Mouse (Mus musculus): ENCODE measurements around the gene Sdccag8. TPM values are rescaled to one million over a fixed set of nuclear protein-coding genes. Genes with fewer than 3 reads are reported as not detected.

The Sdccag8 gene
- polyA plus RNA-seq, 1 experiment, result 13.3 TPM

DNA sequence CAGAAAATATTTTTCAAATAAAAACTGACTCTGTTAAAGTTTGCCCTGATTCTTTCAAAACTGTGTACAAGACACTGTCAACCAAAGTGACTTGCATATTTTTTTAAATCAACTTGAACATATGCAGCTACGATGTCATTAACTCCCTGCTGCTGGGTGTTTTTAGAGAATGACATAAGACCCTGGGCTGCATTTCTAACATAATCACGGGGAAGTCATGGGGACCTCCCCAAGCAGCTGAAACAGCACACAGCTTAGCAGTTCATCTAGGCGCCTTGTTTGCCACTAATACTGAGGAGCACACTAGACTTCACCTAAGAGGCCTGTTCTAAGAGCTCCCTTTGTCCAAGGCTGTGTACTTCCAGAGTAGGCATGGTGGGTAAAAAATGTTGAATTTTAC lies 201.5 kb downstream of the Sdccag8 start:
- Histone ChIP-seq H3K36me3 (ENCODE audit: control insufficient read depth, insufficient read depth, low read length) (no peaks in the 10 kb centered on the region), H3K4me1 (ENCODE audit: control insufficient read depth, insufficient read depth, low read length) (no peaks in the 10 kb centered on the region), H3K27ac (ENCODE audit: insufficient read depth, low read depth, low read length) (no peak overlapping the region), H3K4me3 (ENCODE audit: insufficient read depth, low read depth, low read length) (no peak overlapping the region), H3K27me3 (replicated peaks; ENCODE audit: control insufficient read depth, insufficient read depth, low read length) (no peaks in the 10 kb centered on the region)
- 62% methylated on average over 3 of the region's 3 CpGs for WGBS
- DNase-seq, result no peak
- no peak for TF ChIP-seq CTCF (conservative IDR thresholded peaks at IDR 0.05; ENCODE audit: insufficient read depth, insufficient read length, low read depth, low read length)
- no peak for TF ChIP-seq POLR2A (IDR thresholded peaks at IDR 0.05; ENCODE audit: low read depth, low read length)

DNA sequence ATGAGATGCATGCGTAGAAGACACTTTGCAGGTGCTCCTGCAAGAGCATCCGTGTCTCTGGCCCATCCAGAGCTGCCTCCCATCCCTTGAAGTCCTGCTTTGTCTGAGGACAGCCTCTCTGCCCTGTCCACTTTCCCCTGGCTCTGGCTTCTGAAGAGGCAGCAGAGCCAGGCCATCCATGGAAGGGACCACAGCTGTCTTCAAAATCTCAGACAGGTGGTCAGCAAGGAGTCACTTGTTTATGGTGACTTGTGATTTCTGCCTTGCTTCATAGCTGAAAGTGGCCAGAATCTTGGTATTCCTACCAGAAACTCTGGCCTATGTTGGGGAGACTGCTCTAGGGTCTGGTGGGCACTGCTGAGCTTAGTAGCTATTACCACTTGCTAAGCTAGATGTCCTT lies 202.3 kb downstream of the Sdccag8 start:
- Histone ChIP-seq H3K4me3 (ENCODE audit: insufficient read depth, low read depth, low read length) (no peak overlapping the region), H3K27me3 (replicated peaks; ENCODE audit: control insufficient read depth, insufficient read depth, low read length) (no peaks in the 10 kb centered on the region), H3K36me3 (ENCODE audit: control insufficient read depth, insufficient read depth, low read length) (no peaks in the 10 kb centered on the region), H3K27ac (ENCODE audit: insufficient read depth, low read depth, low read length) (no peak overlapping the region), H3K4me1 (ENCODE audit: control insufficient read depth, insufficient read depth, low read length) (no peaks in the 10 kb centered on the region)
- 92% methylated on average over 2 of the region's 2 CpGs for WGBS
- TF ChIP-seq POLR2A (IDR thresholded peaks at IDR 0.05; ENCODE audit: low read depth, low read length) (no peak), CTCF (conservative IDR thresholded peaks at IDR 0.05; ENCODE audit: insufficient read depth, insufficient read length, low read depth, low read length) (no peak)
- DNase-seq, result no peak

GRCm38 (mm10) chr1:177018750-177019149 lies 204.3 kb downstream of the Sdccag8 start:
- H3K27ac ChIP-seq (ENCODE audit: insufficient read depth, low read depth, low read length), result no peak overlapping the region
- H3K27me3 ChIP-seq (replicated peaks; ENCODE audit: control insufficient read depth, insufficient read depth, low read length), result no peaks in the 10 kb centered on the region
- H3K36me3 ChIP-seq (ENCODE audit: control insufficient read depth, insufficient read depth, low read length), result no peaks in the 10 kb centered on the region; the same call in 1 of the 2 replicates
- H3K4me1 ChIP-seq (ENCODE audit: control insufficient read depth, insufficient read depth, low read length), result no peaks in the 10 kb centered on the region
- no peak for DNase-seq
- TF ChIP-seq POLR2A (IDR thresholded peaks at IDR 0.05; ENCODE audit: low read depth, low read length) (no peak), CTCF (conservative IDR thresholded peaks at IDR 0.05; ENCODE audit: insufficient read depth, insufficient read length, low read depth, low read length) (no peak)
- H3K4me3 ChIP-seq (ENCODE audit: insufficient read depth, low read depth, low read length), result no peak overlapping the region
- WGBS, result 98% methylated on average over 1 of the region's 1 CpGs

GRCm38 (mm10) chr1:177019668-177020067 lies 205.2 kb downstream of the Sdccag8 start:
- TF ChIP-seq CTCF (conservative IDR thresholded peaks at IDR 0.05; ENCODE audit: insufficient read depth, insufficient read length, low read depth, low read length), result no peak
- TF ChIP-seq POLR2A (IDR thresholded peaks at IDR 0.05; ENCODE audit: low read depth, low read length), result no peak
- Histone ChIP-seq H3K27me3 (replicated peaks; ENCODE audit: control insufficient read depth, insufficient read depth, low read length) (no peaks in the 10 kb centered on the region), H3K4me3 (ENCODE audit: insufficient read depth, low read depth, low read length) (no peak overlapping the region), H3K27ac (ENCODE audit: insufficient read depth, low read depth, low read length) (no peak overlapping the region), H3K4me1 (ENCODE audit: control insufficient read depth, insufficient read depth, low read length) (no peaks in the 10 kb centered on the region), H3K36me3 (ENCODE audit: control insufficient read depth, insufficient read depth, low read length) (no peaks in the 10 kb centered on the region; the same call in 1 of the 2 replicates)
- WGBS, result 94% methylated on average over 5 of the region's 5 CpGs
- DNase-seq, result no peak

GRCm38 (mm10) chr1:177022751-177023150 lies 208.3 kb downstream of the Sdccag8 start:
- Histone ChIP-seq H3K27me3 (replicated peaks; ENCODE audit: control insufficient read depth, insufficient read depth, low read length) (no peaks in the 10 kb centered on the region), H3K36me3 (ENCODE audit: control insufficient read depth, insufficient read depth, low read length) (no peaks in the 10 kb centered on the region; the same call in 1 of the 2 replicates), H3K4me3 (ENCODE audit: insufficient read depth, low read depth, low read length) (no peak overlapping the region), H3K4me1 (ENCODE audit: control insufficient read depth, insufficient read depth, low read length) (no peaks in the 10 kb centered on the region), H3K27ac (ENCODE audit: insufficient read depth, low read depth, low read length) (no peak overlapping the region)
- no peak for DNase-seq
- WGBS, result 40% methylated on average over 3 of the region's 3 CpGs
- TF ChIP-seq POLR2A (IDR thresholded peaks at IDR 0.05; ENCODE audit: low read depth, low read length) (no peak), CTCF (conservative IDR thresholded peaks at IDR 0.05; ENCODE audit: insufficient read depth, insufficient read length, low read depth, low read length) (no peak)

DNA sequence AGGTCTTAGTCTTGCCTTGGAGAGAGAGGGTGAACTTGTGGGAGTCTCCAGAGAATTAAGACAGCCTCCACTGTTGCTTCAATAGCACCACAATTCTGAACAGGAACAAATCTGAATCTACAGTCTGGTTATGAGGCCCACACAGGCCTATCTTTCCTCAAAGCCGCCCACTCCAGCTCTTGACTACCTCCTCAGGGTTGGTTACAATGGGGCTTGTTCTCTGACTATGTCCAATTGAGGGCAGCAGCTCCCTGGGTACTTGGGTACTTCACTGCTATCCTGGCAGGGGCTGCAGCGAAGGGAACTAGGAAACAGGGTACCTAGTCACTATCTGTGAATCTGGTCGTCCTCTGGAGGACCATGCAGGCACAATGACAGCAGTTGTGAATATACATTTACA lies 213.2 kb downstream of the Sdccag8 start:
- DNase-seq, result no peak
- Histone ChIP-seq H3K36me3 (ENCODE audit: control insufficient read depth, insufficient read depth, low read length) (no peaks in the 10 kb centered on the region), H3K4me1 (ENCODE audit: control insufficient read depth, insufficient read depth, low read length) (no peaks in the 10 kb centered on the region), H3K4me3 (ENCODE audit: insufficient read depth, low read depth, low read length) (no peak overlapping the region), H3K27ac (ENCODE audit: insufficient read depth, low read depth, low read length) (no peak overlapping the region), H3K27me3 (replicated peaks; ENCODE audit: control insufficient read depth, insufficient read depth, low read length) (no peaks in the 10 kb centered on the region)
- TF ChIP-seq POLR2A (IDR thresholded peaks at IDR 0.05; ENCODE audit: low read depth, low read length), result no peak
- TF ChIP-seq CTCF (conservative IDR thresholded peaks at IDR 0.05; ENCODE audit: insufficient read depth, insufficient read length, low read depth, low read length), result no peak
- 93% methylated on average over 3 of the region's 3 CpGs for WGBS

DNA sequence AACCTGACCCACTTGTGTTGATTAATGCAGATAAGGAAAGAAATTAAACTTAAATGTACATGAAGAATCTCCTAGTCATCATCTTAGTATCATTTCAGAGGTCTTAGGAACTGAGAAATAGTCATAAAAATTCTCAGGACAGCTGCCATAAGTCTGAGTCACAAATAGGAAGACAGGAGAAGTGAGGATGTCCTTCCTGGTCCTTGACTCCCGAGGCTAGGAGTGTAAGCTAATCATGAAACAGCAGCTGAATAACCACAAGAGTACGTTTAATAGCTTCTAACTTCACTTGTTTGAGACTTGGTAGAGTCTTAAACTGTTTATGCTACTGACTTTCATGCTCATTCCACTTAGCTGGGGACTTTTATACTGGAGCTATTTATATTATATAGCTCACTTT lies 214.6 kb downstream of the Sdccag8 start:
- TF ChIP-seq CTCF (conservative IDR thresholded peaks at IDR 0.05; ENCODE audit: insufficient read depth, insufficient read length, low read depth, low read length), result no peak
- no peak for TF ChIP-seq POLR2A (IDR thresholded peaks at IDR 0.05; ENCODE audit: low read depth, low read length)
- no peaks in the 10 kb centered on the region for H3K36me3 ChIP-seq (ENCODE audit: control insufficient read depth, insufficient read depth, low read length)
- H3K27ac ChIP-seq (ENCODE audit: insufficient read depth, low read depth, low read length), result no peak overlapping the region
- no peaks in the 10 kb centered on the region for H3K4me1 ChIP-seq (ENCODE audit: control insufficient read depth, insufficient read depth, low read length)
- H3K27me3 ChIP-seq (replicated peaks; ENCODE audit: control insufficient read depth, insufficient read depth, low read length), result no peaks in the 10 kb centered on the region
- no peak for DNase-seq
- 67% methylated on average over 2 of the region's 2 CpGs for WGBS
- H3K4me3 ChIP-seq (ENCODE audit: insufficient read depth, low read depth, low read length), result no peak overlapping the region

GRCm38 (mm10) chr1:177030669-177031068 lies 216.2 kb downstream of the Sdccag8 start:
- no peak overlapping the region for H3K27ac ChIP-seq (ENCODE audit: insufficient read depth, low read depth, low read length)
- no peaks in the 10 kb centered on the region for H3K36me3 ChIP-seq (ENCODE audit: control insufficient read depth, insufficient read depth, low read length)
- H3K27me3 ChIP-seq (replicated peaks; ENCODE audit: control insufficient read depth, insufficient read depth, low read length), result no peaks in the 10 kb centered on the region
- DNase-seq, result no peak
- TF ChIP-seq CTCF (conservative IDR thresholded peaks at IDR 0.05; ENCODE audit: insufficient read depth, insufficient read length, low read depth, low read length), result no peak
- no peak for TF ChIP-seq POLR2A (IDR thresholded peaks at IDR 0.05; ENCODE audit: low read depth, low read length)
- 75% methylated on average over 3 of the region's 3 CpGs for WGBS
- H3K4me1 ChIP-seq (ENCODE audit: control insufficient read depth, insufficient read depth, low read length), result no peaks in the 10 kb centered on the region
- no peak overlapping the region for H3K4me3 ChIP-seq (ENCODE audit: insufficient read depth, low read depth, low read length)
